Mouse (Mus musculus): Measurements from ENCODE around the gene Srek1ip1.

DNA sequence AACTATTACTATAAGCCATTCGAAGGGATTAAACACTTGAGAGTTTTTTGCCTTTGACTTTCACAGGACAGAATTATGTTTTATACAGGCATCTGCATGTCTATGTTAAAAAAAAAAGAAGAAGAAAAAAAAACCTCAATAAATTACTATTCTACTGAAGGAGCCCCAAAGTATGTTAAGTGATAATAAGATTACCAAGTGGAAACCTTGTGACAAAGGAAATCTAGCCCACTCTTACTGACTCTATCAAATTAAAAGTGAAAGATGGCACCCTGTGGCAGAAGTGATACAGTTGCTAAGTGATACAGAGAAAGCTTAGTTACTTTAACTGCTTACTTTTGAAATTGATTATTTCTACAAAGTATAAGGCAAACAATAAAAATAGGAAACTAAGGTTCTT, 29.6 kb downstream of the Srek1ip1 start:
- no peak for TF ChIP-seq CTCF (IDR thresholded peaks at IDR 0.05; ENCODE audit: control insufficient read depth, insufficient read depth, low read length)
- TF ChIP-seq POLR2A (IDR thresholded peaks at IDR 0.05; ENCODE audit: borderline replicate concordance, control insufficient read depth, low read depth, low read length): no peak

Data from bone marrow, adult 2 months (tissue).